Mouse (Mus musculus) gastrocnemius, adult 18-20 months (tissue): ENCODE measurements around the gene Chac2. TPM values are rescaled to one million over a fixed set of nuclear protein-coding genes. Genes with fewer than 3 reads are reported as not detected.
"Not testable (repeated sequence)": the region's sequence is repeated elsewhere in the genome, so short reads cannot be mapped to it uniquely, and the experiment has no call there.

ENCODE experiments used
- DNase-seq: peaks from one replicate; pipeline ENCODE4 v3.0.0; 2021; ENCODE audit warnings: low spot score
- long read RNA-seq, 2 experiments: library from polyadenylated mRNA; stranded (forward); transcript quantifications; one replicate each; pipeline ENCODE4 v2.0.0; 2021
- total RNA-seq, 2 experiments: library from RNA; stranded (reverse); gene quantifications; 2 replicates each; pipeline ENCODE4 v1.2.3; 2021

The Chac2 gene
- 10 to 100 TPM; 15.7 to 19.3 TPM for total RNA-seq
- long read RNA-seq, experiment 1, transcript Chac2-202 (3 exons, 1,315 nt), result major isoform, 31 of 34 reads
- long read RNA-seq, experiment 1, partial matches to known transcripts, result 0 of 34 reads
- long read RNA-seq, experiment 1, other reads (novel, unspliced or antisense), result 0 of 34 reads
- long read RNA-seq, experiment 2, transcript Chac2-202 (3 exons, 1,315 nt), result major isoform, 9 of 15 reads
- long read RNA-seq, experiment 2, partial matches to known transcripts, result 1 of 15 reads
- long read RNA-seq, experiment 2, other reads (novel, unspliced or antisense), result 2 of 15 reads

- DNase-seq, result peak; percentile 87
Measured at GRCm38 (mm10) chr11:30985877-30986624, at the start of gene Chac2. Gene Chac2 (minus strand): TSS chr11:30986350.

DNA sequence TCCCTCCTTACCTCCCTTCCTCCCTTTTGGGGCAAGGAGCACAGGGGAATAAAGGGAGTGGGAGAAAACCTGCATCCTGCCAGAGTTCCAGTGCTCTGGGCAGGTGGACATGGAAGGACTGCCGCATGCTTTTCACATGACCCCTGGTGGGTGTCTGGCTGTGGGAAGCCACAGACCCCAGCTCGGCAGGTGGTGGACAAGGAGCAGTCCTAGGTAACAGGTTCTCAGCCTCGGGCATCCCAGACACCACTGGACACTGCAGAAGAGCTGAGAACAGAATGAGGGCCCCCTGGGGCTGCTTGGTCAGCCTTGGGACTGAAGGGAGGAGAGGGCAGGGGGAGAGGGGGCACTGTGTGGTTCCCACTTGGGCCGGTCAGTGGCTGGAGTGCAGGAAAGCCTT is 48.8 kb upstream of the Chac2 start:
- DNase-seq, result no peak

DNA sequence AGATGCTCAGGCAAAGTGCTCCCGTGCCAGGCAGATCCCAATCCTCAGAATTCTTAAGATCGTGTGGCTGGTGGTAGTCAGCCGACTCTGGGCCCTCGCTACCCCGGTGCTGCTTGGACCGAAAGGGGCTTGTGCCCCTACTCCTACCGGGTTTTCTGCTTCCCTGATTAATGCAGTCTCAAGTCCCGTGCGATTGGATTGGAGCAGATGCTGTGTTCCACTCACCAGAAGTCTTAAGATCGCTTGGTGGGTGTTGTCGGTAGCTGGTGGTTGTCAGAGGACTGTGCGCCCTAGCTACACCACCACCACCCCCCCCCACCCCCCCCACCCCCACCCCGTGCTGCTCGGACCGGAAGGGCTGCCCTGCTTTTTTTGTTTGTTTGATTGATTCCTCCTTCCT is 31.3 kb upstream of the Chac2 start:
- DNase-seq, result not testable (repeated sequence)

DNA sequence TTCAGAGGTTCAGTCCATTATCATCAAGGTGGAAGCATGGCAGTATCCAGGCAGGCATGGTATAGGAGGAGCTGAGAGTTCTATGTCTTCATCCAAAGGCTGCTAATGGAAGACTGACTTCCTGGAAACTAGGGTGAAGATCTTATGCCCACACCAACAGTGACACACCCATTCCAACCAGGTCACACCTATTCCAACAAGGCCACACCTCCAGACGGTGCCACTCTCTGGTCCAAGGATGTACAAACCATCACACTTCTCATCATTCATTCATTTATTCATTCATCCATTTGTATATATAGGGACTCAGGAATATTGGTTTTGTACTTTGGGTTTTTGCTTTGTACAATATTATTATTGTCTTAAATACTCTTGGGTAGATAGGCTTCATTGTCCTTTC is 23.5 kb upstream of the Chac2 start:
- not testable (repeated sequence) for DNase-seq

- peak; percentile 16 for DNase-seq
Measured at GRCm38 (mm10) chr11:31001169-31001908, 15.2 kb upstream of the Chac2 start.

DNA sequence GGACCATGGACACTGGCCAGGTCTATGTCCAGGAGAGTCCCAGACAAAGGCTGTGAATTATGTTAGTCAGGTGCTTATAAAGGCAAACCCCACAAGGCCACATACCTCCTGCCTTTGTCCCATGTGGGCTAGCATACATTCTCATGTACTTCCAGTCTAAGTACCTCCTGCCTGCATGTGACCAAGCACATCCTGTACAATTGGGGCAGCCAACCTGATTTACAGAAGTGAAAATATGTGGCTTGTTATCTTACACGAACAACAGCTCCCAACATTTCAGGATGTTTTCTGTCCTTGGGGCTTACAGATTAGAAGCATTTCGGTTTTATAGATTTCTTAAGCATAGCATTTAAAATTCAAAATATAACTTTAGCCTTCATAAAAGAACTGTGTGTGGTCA is 13.9 kb upstream of the Chac2 start:
- DNase-seq, result no peak

GRCm38 (mm10) chr11:30998704-30999103 is 12.6 kb upstream of the Chac2 start:
- no peak for DNase-seq

GRCm38 (mm10) chr11:30998199-30998598 is 12.0 kb upstream of the Chac2 start:
- no peak for DNase-seq

- DNase-seq, result no peak
Measured at GRCm38 (mm10) chr11:30996670-30997069, 10.5 kb upstream of the Chac2 start.

DNA sequence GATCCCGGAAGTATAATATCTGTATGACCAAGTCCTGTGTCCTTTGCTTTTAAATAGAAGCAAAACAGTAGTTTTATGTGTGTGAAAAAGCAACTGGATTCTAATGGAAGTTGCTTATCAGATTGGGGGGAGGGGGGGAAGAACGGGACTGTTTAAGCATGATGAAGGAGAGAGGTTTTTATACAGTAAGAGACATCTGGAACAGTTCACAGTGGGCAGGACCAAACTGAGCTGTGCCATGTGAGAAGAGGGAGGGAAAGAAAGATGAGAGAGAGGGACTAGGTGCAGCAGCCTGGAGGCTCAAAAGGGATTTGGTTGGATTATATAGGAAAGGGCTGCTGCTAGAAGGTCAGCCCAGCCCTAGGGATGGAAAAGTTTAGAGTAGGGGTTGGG is 471 bp upstream of the Chac2 start:
- DNase-seq, result no peak

DNA sequence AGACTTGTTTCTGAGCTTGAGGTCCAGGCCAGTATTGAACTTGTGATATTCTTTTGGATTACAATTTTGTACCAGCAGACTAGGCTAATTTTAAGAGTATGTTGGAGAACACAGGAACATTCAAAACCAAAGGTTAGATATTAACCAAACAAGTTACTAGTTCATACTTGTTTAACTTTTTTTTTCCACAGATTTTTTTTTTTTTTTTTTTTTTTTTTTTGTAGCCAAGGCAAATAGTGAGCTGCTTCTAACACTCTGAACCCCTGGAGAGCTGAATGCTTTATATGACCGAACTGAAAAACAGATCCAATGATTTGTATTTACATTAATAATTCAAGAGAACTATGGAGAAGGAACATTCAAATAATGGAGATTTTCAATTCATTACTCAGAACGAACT is 913 bp downstream of the Chac2 start:
- DNase-seq, result no peak

GRCm38 (mm10) chr11:30954279-30954725 is 31.8 kb downstream of the Chac2 start, which contains the start of gene Erlec1:
Gene Erlec1 (minus strand): TSS chr11:30954335.
- peak; percentile 85 for DNase-seq

DNA sequence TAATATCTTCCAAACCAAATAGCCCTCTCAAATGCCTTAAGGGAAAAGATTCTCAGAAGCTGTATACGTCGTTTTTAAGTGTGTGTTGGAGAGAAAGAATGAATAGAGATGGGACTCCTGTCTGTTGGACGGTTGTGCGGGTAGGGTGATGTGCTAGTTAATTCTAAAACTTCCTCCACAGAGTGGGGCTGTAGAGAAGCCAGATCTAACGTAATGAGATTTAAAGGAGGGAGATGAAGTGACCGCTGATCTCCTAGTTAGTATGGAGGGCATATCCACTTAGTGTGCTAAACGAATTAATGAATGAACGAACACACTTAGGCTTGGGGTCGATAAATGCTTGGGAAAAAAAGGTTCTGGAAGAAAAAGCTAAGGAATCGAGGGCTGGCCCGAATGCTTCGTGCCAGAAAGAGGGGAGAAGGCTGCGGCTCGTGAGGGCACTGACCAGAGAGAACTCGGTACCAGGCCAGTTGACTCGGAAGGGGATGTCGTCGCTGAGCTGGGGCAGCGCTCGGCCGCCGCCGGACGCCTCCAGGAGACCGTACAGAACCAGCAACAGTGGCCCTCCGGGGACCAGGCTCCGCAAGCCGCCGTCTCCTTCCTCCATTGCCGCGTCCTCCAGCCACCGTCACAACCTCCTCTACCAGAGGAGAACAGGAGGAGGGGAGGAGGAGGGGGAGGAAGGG is 32.5 kb downstream of the Chac2 start:
- DNase-seq, result peak; percentile 31

DNA sequence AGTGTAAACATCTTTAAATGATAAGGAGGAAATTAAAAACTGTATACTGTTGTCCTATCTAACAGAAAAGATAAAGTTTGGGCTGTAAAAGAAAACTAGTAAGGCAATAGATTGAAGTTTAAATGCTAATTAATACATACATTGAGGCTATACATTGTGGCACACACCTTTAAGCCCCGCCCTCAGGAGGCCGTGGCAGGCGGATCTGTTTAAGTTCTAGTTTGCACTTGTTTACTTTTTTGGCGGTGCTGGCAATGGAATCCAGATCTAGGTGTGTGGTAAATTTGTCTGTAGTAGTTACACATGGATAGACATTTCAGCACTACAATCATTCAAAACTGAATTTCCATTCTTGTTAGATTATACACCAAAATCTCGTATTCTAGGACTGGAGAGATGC is 33.3 kb downstream of the Chac2 start:
- DNase-seq, result no peak

- DNase-seq, result no peak
Measured at GRCm38 (mm10) chr11:30943522-30943921, 42.6 kb downstream of the Chac2 start.

DNA sequence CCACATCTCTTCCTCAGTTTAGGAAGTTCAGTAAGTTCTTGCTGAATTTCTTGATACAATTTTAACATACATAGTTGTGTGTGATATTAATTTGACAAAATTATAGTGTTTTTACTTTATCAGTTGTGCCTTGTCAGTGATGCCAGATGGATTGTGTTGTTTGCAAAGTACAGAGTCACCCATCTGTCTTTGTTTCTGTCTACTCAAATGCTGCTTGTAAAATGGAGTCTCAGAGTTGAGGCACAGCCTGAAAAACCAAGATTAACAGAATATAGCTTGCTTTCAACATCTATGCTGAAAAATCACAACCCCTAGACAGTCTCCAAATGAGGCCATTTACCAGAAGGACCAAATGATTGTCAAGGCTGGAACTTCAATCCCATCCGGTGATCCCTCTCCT is 57.7 kb downstream of the Chac2 start:
- no peak for DNase-seq

- DNase-seq, result no peak
Measured at GRCm38 (mm10) chr11:30928079-30928478, 58.1 kb downstream of the Chac2 start.
